Mouse (Mus musculus) spleen, adult 2 months (tissue): ENCODE measurements at regions not wholly inside any gene's neighbourhood (a gene's known extent, or its start where the extent isn't known, plus 50 kb on each side); places are given as distances from the start of the nearest gene placed in this dataset.

ENCODE experiments used
- CTCF ChIP-seq: fragments of 200-500 bp; IDR thresholded peaks from 2 replicates; pipeline ENCODE4 v1.5.1; 2011; ENCODE audit warnings: mild to moderate bottlenecking, inconsistent platforms; ENCODE audit not compliant: insufficient read depth, insufficient read length, insufficient replicate concordance; ENCODE audit errors: extremely low read depth
- POLR2A ChIP-seq: fragments of 200-500 bp; IDR thresholded peaks from 2 replicates; pipeline ENCODE4 v1.6.1; 2011; ENCODE audit warnings: low read depth, low read length, inconsistent platforms

DNA sequence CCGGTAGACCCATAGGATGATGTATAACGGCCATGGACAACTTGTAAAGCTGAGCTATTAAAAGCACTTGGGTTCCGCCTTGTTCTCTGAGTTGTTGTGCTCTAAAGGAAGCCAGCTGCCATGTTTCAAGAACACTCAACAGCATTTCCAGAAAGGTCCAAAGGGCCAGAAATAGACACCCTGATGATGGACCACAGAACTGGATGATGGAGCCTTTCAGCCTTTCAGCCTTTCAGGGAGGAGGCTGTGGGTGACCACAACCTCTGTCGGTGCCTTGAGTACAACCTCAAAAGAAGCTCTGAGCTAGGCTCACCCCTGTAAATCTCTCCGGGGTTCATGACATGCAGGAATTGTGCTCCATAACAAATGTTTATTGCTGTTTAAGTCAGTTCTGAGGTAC, 259.3 kb downstream of the Sv2b start:
- TF ChIP-seq POLR2A = no peak
- TF ChIP-seq CTCF = no peak
